Mouse (Mus musculus) testis, postnatal 14 days (tissue): ENCODE measurements around the gene Ms4a4c.
"Not testable (repeated sequence)": the region's sequence is repeated elsewhere in the genome, so short reads cannot be mapped to it uniquely, and the experiment has no call there.

Experiments used
- DNase-seq: peaks from one replicate; pipeline ENCODE4 v3.0.0; 2021; ENCODE audit warnings: low spot score

Ms4a4c gene

GRCm38 (mm10) chr19:11464795-11465194 lies 60.2 kb downstream of the Ms4a4c start:
- DNase-seq = not testable (repeated sequence)

DNA sequence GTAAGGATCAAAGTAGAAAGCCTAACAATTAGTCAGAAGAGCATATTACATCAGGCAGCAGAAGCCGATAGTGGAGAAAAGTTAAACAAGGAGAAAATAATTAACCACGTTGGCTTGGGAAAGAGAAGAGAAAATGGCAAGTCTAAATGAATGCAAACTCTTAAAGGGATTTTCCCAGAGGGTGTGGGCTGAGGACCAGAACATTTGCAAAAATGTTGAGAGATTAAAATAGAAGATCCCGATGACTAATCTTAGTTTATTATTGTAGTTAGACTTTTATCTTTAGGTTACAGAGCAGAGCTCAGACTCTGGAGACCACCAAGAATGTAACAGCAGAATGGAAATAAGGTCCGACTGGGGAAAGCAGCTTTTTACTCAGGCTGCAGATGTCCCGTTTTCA lies 61.9 kb downstream of the Ms4a4c start:
- no peak for DNase-seq

DNA sequence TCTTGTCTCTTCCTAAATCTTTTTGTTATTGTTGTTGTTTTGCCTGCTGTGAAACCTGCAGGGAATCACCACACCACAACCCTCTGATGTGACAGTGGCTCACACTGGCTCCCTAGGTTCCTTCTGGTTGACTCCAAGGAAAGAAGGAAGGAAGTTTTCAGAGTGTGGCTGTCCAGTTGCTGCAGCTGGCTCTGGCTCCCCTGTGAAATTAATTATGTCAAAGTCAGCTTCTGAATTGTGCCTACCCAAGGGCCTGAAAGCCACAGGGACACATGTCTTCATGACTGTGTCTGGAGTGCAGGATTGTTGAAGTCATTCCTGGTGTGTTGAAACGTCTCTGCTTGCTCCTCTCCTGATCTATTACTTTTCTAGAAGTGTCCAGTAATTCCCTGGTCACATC lies 63.8 kb downstream of the Ms4a4c start:
- DNase-seq = not testable (repeated sequence)

DNA sequence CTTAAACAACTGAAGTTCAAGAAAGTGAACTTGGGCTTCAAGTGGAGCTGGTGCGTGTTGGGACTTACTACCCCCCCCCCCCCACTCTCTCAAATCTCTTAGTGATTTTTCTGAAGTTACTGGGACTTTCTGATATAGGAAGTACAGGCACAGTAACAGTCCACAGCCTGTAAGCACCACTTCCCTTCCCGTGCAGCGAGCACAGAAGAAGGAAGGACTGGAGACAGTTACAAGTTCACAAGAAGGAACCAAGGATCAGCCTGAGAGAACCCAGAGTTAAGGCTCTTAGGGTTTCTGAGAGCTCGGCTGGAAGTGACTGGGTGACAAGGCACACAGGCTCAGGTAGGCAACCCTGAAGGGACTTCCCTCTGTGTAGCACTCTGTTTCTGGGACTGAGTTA lies 64.6 kb downstream of the Ms4a4c start, which contains the start of gene Ms4a6c:
Gene Ms4a6c, plus strand, starts transcription at position 152 of the 400 bp plus-strand sequence.
- not testable (repeated sequence) for DNase-seq
